Mouse (Mus musculus) E14TG2a.4 (cell line): ENCODE measurements around the gene Ly6g5b.

Experiments
- H3K27me3 ChIP-seq: 2 replicates; pipeline ENCODE4 v1.6.1; 2014; ENCODE audit warnings: low read length, control low read depth; ENCODE audit not compliant: insufficient read depth
- H3K36me3 ChIP-seq: 2 replicates; pipeline ENCODE4 v1.6.1; 2014; ENCODE audit warnings: low read length, control low read depth; ENCODE audit not compliant: insufficient read depth
- H3K4me1 ChIP-seq: replicated peaks from 2 replicates; pipeline ENCODE4 v1.6.1; 2014; ENCODE audit warnings: low read depth, low read length, control low read depth
- H3K4me3 ChIP-seq: replicated peaks from 2 replicates; pipeline ENCODE4 v1.5.1; 2014; ENCODE audit warnings: mild to moderate bottlenecking, low read length
- H3K9me3 ChIP-seq: 2 replicates; pipeline ENCODE4 v1.6.1; 2014; ENCODE audit warnings: low read length, control low read depth
- CTCF ChIP-seq: conservative IDR thresholded peaks from 2 replicates; pipeline ENCODE4 v1.5.1; 2014; ENCODE audit warnings: low read length
- NANOG ChIP-seq: IDR thresholded peaks from 2 replicates; pipeline ENCODE4 v1.6.1; 2014; ENCODE audit warnings: borderline replicate concordance, low read length, mixed read lengths
- POU5F1 ChIP-seq: IDR thresholded peaks from 2 replicates; pipeline ENCODE4 v1.6.1; 2014; ENCODE audit warnings: low read length, borderline replicate concordance

Ly6g5b gene

DNA sequence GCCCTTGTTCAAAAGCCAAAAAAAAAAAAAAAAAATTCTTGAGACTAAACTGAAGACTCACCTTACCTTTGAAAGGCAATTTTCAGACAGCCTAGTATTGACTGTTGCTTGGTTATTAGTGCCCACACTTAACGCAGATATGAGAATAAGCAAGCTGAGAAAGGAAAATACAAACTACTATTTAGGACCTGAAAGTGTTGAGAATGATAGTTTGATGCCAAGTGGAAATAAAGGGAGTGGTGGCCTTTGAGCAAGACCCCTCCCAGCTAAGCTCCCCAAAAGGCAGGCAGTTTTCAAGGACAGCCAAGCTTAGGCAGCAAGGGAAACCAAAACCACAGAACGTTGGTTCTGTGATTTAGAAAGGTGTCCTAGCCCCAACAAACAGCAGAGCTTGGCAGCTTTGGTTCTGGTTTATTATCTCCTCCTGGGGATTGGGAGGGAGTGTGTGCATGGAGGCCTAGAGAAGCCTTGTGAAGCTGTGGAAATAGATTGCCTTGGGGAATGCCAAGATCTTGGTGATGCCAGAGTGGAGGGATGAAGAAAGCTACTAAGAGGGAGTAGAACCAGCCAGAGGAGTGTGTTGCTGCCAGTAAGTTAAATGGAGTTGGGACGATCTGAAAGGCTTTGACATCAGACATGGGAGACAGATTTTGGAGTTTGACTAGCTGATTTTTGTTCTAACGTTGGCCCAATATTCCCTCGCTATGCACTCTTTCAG lies 32.9 kb upstream of the Ly6g5b start:
- TF ChIP-seq CTCF = no peak
- TF ChIP-seq NANOG = no peak
- Histone ChIP-seq H3K9me3 (no peaks in the 10 kb centered on the region), H3K36me3 (peaks cover 98% of the 10 kb centered on the region), H3K27me3 (no peaks in the 10 kb centered on the region), H3K4me3 (no peak overlapping the region), H3K4me1 (peaks cover 49% of the 10 kb centered on the region)

DNA sequence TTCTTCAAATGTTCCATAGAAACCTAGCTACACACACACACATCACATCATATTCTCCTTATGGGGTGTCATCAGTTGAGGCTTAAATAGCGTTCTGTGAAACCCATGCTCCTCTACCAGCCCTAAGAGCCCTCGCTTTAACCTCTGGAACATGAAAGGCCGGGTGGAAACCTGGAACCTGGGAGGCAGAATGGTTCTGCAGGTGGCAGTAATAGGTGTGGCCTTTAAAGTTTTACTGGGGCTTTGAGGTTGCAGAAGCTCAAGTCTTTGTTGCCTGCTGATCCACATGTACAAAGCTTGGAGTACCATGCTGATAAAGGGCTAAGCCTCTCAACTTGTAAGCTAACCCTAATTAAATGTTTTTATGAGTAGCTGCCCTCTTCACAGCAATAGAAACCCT lies 32.1 kb upstream of the Ly6g5b start:
- H3K36me3 ChIP-seq = peaks cover 98% of the 10 kb centered on the region
- peaks cover 49% of the 10 kb centered on the region for H3K4me1 ChIP-seq
- H3K27me3 ChIP-seq = no peaks in the 10 kb centered on the region
- H3K4me3 ChIP-seq = no peak overlapping the region
- TF ChIP-seq POU5F1 (no peak), NANOG (no peak), CTCF (no peak)
- no peaks in the 10 kb centered on the region for H3K9me3 ChIP-seq

DNA sequence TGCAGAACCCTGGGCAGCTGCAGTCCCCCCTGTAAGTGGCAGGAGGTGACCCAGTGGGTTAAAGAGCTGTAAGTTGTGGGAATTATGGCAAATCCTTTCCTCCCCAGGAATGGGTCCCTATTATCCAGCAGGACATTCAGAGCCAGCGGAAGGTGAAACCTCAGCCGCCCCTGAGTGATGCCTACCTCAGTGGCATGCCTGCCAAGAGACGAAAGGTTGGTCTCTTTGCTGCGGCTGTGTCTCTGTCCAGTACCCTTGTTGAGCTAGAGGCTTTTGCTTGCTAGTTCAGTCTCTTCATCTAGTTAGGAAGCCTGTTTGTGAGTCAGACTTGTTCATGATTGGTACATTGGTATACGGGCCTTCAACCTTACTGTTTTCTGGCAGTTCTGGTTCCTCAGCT lies 30.9 kb upstream of the Ly6g5b start:
- Histone ChIP-seq H3K9me3 (no peaks in the 10 kb centered on the region), H3K4me1 (peaks cover 61% of the 10 kb centered on the region), H3K4me3 (no peak overlapping the region), H3K36me3 (peaks cover 98% of the 10 kb centered on the region), H3K27me3 (no peaks in the 10 kb centered on the region)
- TF ChIP-seq NANOG = no peak
- TF ChIP-seq CTCF = no peak
- no peak for TF ChIP-seq POU5F1

DNA sequence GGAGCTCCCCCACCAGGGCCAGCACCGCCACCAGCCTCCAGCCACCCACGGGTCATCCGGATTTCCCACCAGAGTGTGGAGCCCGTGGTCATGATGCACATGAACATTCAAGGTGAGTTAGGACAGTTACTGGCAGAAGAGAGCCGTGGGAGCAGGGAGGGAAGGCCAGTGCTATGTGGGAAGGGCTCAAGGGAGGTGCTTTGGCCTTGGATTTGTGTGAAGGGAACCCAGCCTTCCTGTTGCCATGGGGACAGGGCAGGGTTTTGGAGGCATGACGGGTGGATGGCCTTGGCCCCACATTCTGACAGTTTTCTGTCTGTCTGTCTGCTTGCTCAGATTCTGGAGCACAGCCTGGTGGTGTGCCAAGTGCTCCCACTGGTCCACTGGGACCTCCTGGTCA lies 26.7 kb upstream of the Ly6g5b start:
- H3K4me3 ChIP-seq = no peak overlapping the region
- H3K4me1 ChIP-seq = peaks cover 70% of the 10 kb centered on the region
- no peaks in the 10 kb centered on the region for H3K9me3 ChIP-seq
- H3K27me3 ChIP-seq = no peaks in the 10 kb centered on the region
- H3K36me3 ChIP-seq = peaks cover 99% of the 10 kb centered on the region
- TF ChIP-seq POU5F1 = no peak
- no peak for TF ChIP-seq CTCF
- no peak for TF ChIP-seq NANOG

DNA sequence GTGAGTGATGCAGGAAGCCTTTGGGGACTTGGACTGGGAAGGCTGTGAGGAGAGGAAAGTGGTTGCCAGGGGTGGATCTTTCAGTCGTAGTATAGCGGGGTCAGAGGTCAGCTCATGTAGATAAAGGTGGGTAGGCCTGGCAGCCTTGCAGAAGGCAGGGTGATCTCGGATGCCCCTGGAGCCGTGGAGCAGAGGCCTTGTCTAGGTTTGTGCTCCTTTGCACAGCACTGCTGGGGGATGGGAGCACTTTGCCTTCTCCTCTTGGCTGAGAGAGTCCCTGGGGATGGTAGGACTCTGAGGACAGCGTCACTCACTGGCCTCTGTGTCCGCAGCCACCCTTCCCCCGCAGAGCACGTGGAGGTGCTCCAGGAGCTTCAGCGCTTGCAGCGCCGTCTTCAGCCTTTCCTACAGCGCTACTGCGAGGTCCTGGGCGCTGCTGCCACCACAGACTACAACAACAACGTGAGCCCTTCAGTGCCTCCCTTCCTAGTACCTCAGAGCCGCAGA lies 25.3 kb upstream of the Ly6g5b start:
- TF ChIP-seq CTCF = no peak
- Histone ChIP-seq H3K4me1 (peaks cover 70% of the 10 kb centered on the region), H3K27me3 (no peaks in the 10 kb centered on the region), H3K9me3 (no peaks in the 10 kb centered on the region), H3K36me3 (peaks cover 93% of the 10 kb centered on the region), H3K4me3 (no peak overlapping the region)

DNA sequence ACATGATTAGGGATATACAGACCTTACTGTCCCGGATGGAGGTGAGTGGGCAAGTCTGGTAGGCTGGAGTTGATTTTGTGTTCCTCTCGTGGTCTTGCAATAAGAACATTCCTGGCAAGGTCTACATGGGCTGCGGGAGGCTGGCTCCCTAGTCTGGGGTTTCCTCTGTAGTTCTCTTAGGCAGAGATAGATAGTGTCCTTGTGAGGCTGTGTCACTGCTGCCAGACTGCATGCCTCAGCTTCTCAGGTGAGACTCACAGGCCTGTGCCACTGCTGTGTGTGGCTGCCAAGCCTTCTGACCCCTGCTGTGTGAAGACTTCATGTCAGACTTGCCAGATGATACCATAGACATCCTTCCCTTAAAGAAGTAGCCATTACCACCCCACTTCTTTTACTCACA lies 24.0 kb upstream of the Ly6g5b start:
- TF ChIP-seq POU5F1 (no peak), CTCF (no peak), NANOG (no peak)
- Histone ChIP-seq H3K4me3 (no peak overlapping the region), H3K36me3 (peaks cover 80% of the 10 kb centered on the region), H3K4me1 (peaks cover 67% of the 10 kb centered on the region), H3K27me3 (no peaks in the 10 kb centered on the region), H3K9me3 (no peaks in the 10 kb centered on the region)

DNA sequence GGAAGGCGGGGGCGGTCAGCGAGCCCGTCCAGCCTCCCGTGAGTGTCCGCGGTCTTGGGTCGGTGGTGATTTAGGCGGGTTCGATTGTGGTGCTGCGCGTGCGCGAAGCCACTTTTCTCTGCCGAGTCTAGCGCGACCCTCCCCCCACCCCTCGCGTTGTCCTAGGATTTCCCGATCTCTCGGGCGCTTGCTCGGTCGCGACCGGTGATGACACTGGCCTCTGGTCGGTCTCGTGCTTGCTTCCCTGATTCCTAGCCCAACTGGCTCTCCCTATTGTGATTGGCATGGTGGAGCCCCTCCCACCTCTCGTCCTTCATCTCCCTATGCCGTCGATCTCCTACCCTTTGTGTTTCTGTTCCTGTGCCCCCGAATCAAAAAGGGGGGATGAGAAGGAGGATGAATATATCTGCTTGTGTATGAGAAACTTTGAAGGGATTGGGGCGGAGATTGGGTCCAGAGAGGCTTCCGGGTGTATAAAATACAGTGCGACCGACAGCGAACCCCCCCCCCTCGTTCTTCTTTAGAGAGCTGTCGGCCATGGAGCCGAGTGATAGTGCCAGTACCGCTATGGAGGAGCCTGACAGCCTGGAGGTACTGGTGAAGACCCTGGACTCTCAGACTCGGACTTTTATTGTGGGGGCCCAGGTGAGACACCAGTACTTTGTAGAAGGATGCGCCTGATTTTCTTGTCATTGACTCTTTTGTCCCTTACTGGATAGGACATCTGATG lies 20.5 kb upstream of the Ly6g5b start:
- Histone ChIP-seq H3K27me3 (no peaks in the 10 kb centered on the region), H3K4me1 (peaks cover 67% of the 10 kb centered on the region), H3K9me3 (no peaks in the 10 kb centered on the region), H3K36me3 (peaks cover 45% of the 10 kb centered on the region), H3K4me3 (peak overlapping the region; percentile 94)
- no peak for TF ChIP-seq CTCF
- TF ChIP-seq NANOG = no peak
- no peak for TF ChIP-seq POU5F1

DNA sequence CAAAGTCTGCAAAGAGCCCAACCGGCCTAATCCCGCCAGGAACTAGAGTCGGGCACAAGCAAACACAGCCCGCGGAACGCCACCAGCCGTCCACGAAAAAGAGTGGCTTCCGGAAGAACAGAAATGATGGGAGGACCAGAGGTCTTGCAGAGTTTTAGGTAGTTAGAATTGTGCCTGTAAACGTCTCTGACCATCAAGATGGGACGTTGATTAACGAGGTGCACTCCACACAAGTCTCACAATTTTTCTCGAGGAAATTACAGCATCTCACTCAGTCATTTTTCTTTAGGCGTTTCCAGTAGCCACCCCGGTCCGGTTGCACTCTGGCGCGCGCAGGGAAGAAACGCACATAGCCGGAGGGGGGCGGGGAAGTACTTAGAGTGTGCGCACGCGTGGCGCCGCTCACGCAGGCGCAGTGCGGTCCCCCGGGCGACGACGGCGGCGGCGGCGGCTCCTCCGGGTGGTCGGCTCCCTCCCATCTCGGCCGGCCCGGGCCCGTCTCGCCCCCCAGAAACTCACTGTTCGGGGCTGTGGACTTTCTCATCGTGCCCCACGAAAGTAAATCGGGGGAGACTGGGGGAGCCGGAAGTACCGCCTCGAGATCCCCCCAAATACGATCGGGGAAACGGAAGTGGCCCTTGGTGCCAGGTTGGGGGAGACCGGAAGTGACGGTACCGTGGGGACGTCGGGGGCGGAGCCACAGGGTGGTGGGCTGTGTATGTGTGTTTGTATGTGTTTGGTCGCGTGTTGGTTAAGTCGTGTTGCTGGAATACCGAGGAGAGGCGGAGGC lies 19.8 kb upstream of the Ly6g5b start, which contains the start of gene Bag6:
Bag6 (plus strand) TSS at position 378 of the 790 bp plus-strand sequence.
- TF ChIP-seq NANOG (no peak), CTCF (no peak), POU5F1 (no peak)
- H3K4me1 ChIP-seq = peaks cover 67% of the 10 kb centered on the region
- no peaks in the 10 kb centered on the region for H3K9me3 ChIP-seq
- H3K4me3 ChIP-seq = peak within 1 kb of the TSS; percentile 94
- H3K27me3 ChIP-seq = no peaks in the 10 kb centered on the region
- H3K36me3 ChIP-seq = peaks cover 38% of the 10 kb centered on the region

DNA sequence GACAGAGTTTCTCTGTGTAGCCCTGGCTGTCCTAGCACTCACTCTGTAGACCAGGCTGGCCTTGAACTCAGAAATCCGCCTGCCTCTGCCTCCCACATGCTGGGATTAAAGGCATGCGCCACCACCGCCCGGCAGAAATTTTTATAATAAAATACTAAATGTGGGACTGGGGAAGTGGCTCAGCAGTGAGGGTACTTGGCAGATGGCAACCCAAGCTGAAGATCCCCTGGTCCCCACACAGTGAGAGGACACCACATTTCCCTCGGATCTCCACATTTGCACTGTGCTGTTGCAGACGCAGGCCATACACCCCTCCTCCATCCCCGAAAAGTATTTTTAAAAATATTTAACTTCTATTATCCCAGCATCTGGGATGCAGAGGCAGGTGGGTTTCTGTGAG lies 18.3 kb upstream of the Ly6g5b start:
- Histone ChIP-seq H3K9me3 (no peaks in the 10 kb centered on the region), H3K4me1 (peaks cover 55% of the 10 kb centered on the region), H3K27me3 (no peaks in the 10 kb centered on the region), H3K4me3 (no peak overlapping the region), H3K36me3 (peaks cover 23% of the 10 kb centered on the region)
- TF ChIP-seq CTCF (no peak), POU5F1 (no peak), NANOG (no peak)
